Mouse (Mus musculus) erythroid progenitor cell, adult 5-6 weeks (primary cell): ENCODE results near the gene Dync1li1. TPM values are rescaled to one million over a fixed set of nuclear protein-coding genes. Genes with fewer than 3 reads are reported as not detected.
A peak's percentile ranks its signal among the peaks of the same experiment; 100 is the strongest.
"Not testable (repeated sequence)": the region's sequence is repeated elsewhere in the genome, so short reads cannot be mapped to it uniquely, and the experiment has no call there.

Experiments
- ATAC-seq: replicated peaks from 2 replicates; pipeline ENCODE4 v1.8.0; 2016; ENCODE audit warnings: moderate number of reproducible peaks, mild to moderate bottlenecking, moderate TSS enrichment, inconsistent platforms; ENCODE audit not compliant: poor library complexity, low FRiP score, severe bottlenecking
- total RNA-seq, 2 experiments: library from RNA; stranded (forward) in 1 of 2; stranded (reverse) in 1 of 2; fragments of 150-400 nt in 1 of 2; fragments of 186-747, 209-891 nt in 1 of 2; gene quantifications; 2 replicates each; pipeline versions ENCODE4 v1.2.3 to v1.2.4; 2015 to 2017; ENCODE audit warnings: low replicate concordance in 2 of 2

Gene Dync1li1
- 22.7 and 42.3 TPM in 2 replicates for total RNA-seq (2015; ENCODE audit: low replicate concordance)
- 23.9 and 33.0 TPM in 2 replicates for total RNA-seq (2017; ENCODE audit: low replicate concordance)

DNA sequence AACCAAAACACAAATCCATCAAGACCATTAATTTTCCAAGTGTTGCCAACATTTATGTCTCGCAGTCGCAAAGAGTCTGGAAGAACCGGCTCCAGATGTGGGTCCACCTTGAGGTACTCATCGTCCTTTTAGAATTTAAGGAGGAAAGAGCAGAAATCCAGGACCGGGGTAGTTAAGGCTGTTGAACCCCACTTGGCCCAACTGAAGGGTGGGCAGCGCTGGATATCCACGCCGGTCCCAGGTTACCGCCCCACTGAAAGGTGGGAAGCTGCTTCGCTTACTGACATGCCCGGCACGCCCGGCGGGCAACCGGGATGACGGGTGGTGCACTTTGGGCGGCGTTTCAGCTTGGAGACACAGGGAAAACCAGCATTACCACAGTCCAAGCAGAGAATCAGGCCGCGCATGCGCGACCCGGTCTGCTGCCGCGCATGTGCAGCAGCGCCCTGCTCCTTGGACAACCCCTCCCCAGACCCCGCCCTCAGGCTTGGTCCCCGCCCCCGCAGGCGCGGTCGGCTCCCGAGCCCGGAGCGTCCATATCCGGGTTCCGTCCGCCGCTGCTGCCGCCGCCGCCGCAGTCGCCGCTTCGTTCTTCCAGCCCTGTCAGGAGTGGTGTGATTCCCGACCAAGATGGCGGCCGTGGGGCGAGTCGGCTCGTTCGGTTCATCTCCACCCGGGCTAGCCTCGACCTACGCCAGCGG is at the start of gene Dync1li1:
Dync1li1 (plus strand) TSS at position 539 of the 701 bp plus-strand sequence.
- peak; percentile 89 for ATAC-seq

GRCm38 (mm10) chr9:114639186-114639748 is 49.3 kb upstream of the Dync1li1 start:
- no peak for ATAC-seq

DNA sequence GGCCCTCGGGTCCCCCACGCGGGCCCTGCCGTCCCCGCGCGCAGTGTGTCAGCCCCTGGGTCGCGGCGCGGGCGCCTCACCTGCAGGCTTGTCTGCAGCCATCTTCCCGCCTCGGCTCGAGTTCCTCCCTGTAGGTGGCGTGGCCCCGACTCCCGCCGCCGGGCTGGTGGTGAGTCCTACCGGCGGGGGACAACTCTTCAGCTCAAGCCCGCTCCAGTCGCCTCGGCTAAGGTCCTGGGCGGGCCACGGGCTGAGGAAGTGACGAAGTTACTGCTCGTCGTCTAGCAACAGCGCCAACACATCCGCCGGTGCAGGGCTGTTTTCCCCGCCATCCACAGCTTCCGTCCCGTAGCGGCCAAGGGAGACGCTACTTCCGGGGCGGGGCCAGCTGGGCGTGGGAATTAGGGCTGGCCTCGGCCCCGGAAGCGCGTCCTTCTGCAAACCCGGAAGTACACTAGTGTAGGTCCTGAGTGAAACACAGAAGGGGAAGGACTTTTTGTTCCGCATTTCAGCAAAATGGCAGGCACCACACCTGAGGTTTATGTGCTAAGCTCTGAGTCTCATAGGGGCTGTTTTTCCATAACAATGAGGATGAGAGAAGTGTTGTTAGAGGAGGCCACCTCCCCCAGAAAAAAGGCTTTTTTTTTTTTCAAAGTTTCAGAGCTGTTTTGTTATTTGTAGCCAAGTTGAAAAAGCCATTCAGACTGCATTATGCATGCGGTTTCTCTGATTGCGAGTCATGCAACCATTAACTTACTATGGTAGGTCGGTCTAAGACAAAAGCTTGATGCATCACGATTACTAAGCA is 48.5 kb upstream of the Dync1li1 start, which contains the start of gene Cnot10:
Cnot10 (minus strand) TSS at position 346 of the 808 bp plus-strand sequence.
- peak; percentile 99 for ATAC-seq

GRCm38 (mm10) chr9:114646556-114647505 is 41.8 kb upstream of the Dync1li1 start:
- ATAC-seq = no peak

DNA sequence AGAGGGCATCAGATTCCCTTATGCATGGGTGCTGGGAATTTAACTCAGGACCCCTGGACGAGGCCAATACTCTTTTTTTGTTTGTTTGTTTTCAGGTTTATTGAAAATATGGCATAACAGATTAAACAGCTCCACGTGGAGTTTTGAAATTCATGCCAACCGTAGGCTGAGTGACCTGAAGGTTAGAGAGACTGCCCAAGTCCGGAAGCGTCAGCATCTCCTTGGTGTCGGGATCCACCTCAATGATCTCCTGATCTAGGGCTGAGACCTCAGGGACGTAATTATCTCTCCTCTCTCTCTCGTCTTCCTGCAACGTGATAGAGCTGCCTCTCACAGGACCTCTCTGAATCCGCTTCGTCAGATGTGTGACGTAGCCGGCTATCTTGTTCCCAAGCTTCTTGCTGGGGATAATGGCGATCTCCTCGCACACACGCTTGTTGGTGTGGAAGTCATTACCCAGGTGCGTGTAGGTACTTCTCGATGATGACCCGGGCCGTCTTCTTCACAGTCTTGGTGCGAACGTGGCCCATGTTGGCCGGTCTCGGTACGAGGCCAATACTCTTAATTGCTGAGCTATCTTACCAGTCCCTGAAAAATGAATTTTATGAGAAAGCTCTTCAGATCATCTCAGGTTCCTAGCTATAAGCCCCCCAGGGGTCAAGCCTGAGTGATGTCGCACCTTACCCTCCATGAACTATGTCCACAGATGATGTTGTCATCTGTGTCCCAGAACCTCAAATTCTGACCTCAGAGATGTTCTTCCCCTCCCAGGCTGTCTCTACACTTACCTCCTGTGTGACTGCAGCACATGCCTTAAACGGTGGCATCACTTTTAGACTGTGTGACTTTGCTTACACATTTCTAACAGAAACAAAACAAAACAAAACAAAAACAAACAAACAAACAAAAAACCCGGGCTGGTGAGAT is 40.8 kb upstream of the Dync1li1 start:
- no peak for ATAC-seq

GRCm38 (mm10) chr9:114648472-114648871 is 40.1 kb upstream of the Dync1li1 start:
- ATAC-seq = not testable (repeated sequence)

GRCm38 (mm10) chr9:114649371-114649770 is 39.2 kb upstream of the Dync1li1 start:
- ATAC-seq = no peak

DNA sequence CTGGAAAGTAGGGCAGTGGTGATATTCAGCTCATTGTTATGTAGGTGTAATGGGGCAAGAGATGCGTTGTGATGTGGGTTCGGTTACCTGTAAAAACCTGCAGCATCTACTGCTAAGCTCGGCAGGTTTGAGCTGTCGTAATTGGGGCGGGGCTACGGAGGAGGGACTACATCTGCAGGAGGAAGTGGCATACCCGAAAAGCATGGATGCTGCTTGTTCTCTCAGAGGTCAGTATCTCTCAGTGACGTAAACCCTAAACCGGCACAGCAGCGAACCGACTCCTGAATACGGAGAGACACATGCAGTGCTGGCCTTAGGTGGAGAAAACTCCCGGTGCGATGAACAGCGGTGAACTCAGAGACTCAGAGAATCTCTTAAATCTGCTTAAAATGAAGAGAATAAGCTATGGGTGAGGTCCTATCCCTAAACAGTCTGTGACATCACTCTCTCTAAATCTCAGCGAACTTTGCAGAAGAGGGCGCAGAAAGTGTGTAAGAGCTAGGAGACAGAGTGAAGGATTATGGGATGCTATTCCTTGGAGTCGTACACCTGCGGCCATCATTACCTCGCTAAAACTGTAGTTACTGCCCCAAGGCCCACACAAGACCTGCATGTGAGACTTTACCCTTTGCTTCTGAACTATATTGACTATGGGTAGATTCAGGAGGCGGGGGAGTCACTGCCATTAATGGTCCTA is 37.5 kb upstream of the Dync1li1 start:
- ATAC-seq = no peak

DNA sequence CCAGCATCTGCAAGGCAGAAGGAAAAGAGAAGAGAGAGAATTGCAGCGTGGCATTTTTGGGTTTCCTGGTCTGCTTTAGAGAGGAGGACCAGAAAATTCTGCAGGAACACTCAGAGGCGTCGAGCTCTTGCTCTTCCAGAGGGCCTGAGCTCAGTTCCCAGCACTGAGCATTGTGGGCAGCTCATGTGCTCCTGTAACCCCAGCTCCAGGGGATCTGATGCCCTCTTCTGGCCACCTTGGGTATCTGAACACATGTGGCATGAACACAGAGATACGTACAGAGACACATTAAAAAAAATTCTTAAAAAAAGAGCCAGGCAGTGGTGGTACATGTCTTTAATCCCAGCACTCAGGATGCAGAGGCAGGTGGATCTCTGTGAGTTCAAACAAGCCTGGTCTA is 33.2 kb upstream of the Dync1li1 start:
- no peak for ATAC-seq

DNA sequence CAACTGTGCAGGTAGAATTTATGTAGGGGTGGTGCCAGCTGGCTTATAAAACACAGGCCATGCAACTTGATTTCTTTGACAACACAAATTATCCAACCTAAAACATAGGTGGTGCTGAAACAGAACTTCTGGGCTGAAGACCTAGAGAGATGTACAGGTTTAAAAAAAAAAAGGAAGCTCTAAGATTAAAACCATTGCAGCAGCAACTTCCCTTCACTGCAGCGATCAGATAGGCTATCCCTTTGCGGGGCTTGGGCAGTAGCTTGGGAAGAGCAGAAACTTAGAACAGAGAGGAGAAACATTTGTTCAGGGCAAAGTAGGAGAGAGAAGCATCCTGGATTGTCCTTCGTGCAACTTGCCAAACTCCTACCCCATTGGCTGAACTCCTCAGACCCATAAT is 31.9 kb upstream of the Dync1li1 start:
- no peak for ATAC-seq

- no peak for ATAC-seq
Measured at GRCm38 (mm10) chr9:114660506-114660905, 28.1 kb upstream of the Dync1li1 start.

- ATAC-seq = no peak
Measured at GRCm38 (mm10) chr9:114660983-114661382, 27.6 kb upstream of the Dync1li1 start.

DNA sequence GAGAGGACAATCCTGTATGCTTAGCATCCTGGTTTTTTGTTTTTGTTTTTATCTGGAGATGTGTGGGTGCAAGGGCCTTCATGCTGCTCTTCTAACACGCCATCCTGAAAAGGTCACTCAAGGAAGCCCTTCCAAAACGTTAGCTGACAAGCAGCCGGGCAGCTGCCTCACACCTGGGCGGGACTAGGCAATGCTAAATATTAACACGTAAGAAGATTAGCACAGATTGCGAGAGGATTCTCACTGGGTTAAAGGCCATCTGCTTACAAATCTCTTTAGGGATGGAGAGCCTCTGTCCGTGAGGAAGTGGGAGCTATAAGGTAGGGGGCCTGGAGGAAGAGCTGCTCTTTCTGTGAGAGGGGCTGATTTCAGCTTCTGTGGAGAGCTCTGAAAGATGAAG is 26.6 kb upstream of the Dync1li1 start:
- no peak for ATAC-seq

GRCm38 (mm10) chr9:114663782-114664181 is 24.8 kb upstream of the Dync1li1 start:
- no peak for ATAC-seq

GRCm38 (mm10) chr9:114666858-114667257 is 21.7 kb upstream of the Dync1li1 start:
- no peak for ATAC-seq

- ATAC-seq = no peak
Measured at GRCm38 (mm10) chr9:114668047-114668446, 20.5 kb upstream of the Dync1li1 start.

GRCm38 (mm10) chr9:114669011-114669410 is 19.6 kb upstream of the Dync1li1 start:
- no peak for ATAC-seq

- no peak for ATAC-seq
Measured at GRCm38 (mm10) chr9:114671946-114672345, 16.6 kb upstream of the Dync1li1 start.
